Mouse (Mus musculus) stomach, postnatal 0 days (tissue): ENCODE results near the gene Kcnh3.
A peak's percentile ranks its signal among the peaks of the same experiment; 100 is the strongest.

Source experiments
- CTCF ChIP-seq: IDR thresholded peaks from 2 replicates; pipeline ENCODE4 v1.5.1; 2016; ENCODE audit warnings: antibody characterized with exemption, low read depth, mild to moderate bottlenecking, moderate library complexity
- EP300 ChIP-seq: optimal IDR thresholded peaks from 2 replicates; pipeline ENCODE3; 2016; ENCODE audit warnings: antibody characterized with exemption

GRCm38 (mm10) chr15:99283456-99283855, 58.8 kb downstream of the Kcnh3 start:
- TF ChIP-seq EP300: no peak
- peak; percentile 54 for TF ChIP-seq CTCF
